Mouse (Mus musculus) bone marrow, adult 2 months (tissue): ENCODE data around the gene Nupl2. TPM values are rescaled to one million over a fixed set of nuclear protein-coding genes. Genes with fewer than 3 reads are reported as not detected.

ENCODE experiments used
- H3K27ac ChIP-seq: fragments of 200-500 bp; 2 replicates; pipeline ENCODE4 v1.5.1; 2012; ENCODE audit warnings: low read depth, mild to moderate bottlenecking, control low read depth, inconsistent platforms, low read length; ENCODE audit not compliant: control insufficient read depth, poor library complexity, insufficient read depth
- H3K4me1 ChIP-seq: fragments of 200-500 bp; 2 replicates; pipeline ENCODE4 v1.6.1; 2011; ENCODE audit warnings: low read length; ENCODE audit not compliant: control insufficient read depth, insufficient read depth
- H3K4me3 ChIP-seq: fragments of 200-500 bp; replicated peaks from 2 replicates; pipeline ENCODE3; 2011; ENCODE audit warnings: mild to moderate bottlenecking, low read depth, low read length, control low read depth; ENCODE audit not compliant: control insufficient read depth
- CTCF ChIP-seq: fragments of 200-500 bp; IDR thresholded peaks from 2 replicates; pipeline ENCODE4 v1.5.1; 2011; ENCODE audit warnings: low read length, control low read depth; ENCODE audit not compliant: control insufficient read depth, insufficient read depth
- POLR2A ChIP-seq: fragments of 200-500 bp; IDR thresholded peaks from 2 replicates; pipeline ENCODE4 v1.6.1; 2011; ENCODE audit warnings: low read depth, mild to moderate bottlenecking, control low read depth, low read length, borderline replicate concordance; ENCODE audit not compliant: control insufficient read depth
- WGBS: fragments of 180-500 bp; shearing (Covaris S2); methylation state at CpG from one replicate; pipeline ENCODE4 v1.1.7; 2018; 5-methylcytosine and 5-hydroxymethylcytosine counted together
- polyA plus RNA-seq: library from polyadenylated mRNA; stranded (reverse); fragments of >200 nt; gene quantifications from 2 replicates; pipeline ENCODE4 v1.2.4, GENCODE M21; 2011; ENCODE audit warnings: low replicate concordance; ENCODE audit not compliant: missing spikeins, insufficient read depth, insufficient read length

Nupl2 gene
- polyA plus RNA-seq, 1 experiment = 3.3 TPM

GRCm38 (mm10) chr5:24156774-24157173 lies 8.0 kb upstream of the Nupl2 start:
- H3K4me3 ChIP-seq = no peak overlapping the region
- TF ChIP-seq CTCF (no peak), POLR2A (no peak)
- 89% methylated on average over 6 of the region's 6 CpGs for WGBS

GRCm38 (mm10) chr5:24167263-24167662 lies 2.5 kb downstream of the Nupl2 start:
- 68% methylated on average over 5 of the region's 5 CpGs for WGBS
- Histone ChIP-seq H3K4me1 (no peaks in the 10 kb centered on the region), H3K27ac (no peak overlapping the region), H3K4me3 (no peak overlapping the region)
- no peak for TF ChIP-seq POLR2A
- no peak for TF ChIP-seq CTCF

More at GRCm38 (mm10) chr5:24156774-24157173, 8.0 kb upstream of the Nupl2 start:
- Histone ChIP-seq H3K4me1 (no peaks in the 10 kb centered on the region), H3K27ac (no peak overlapping the region)

GRCm38 (mm10) chr5:24169881-24170280 lies 5.1 kb downstream of the Nupl2 start:
- H3K4me1 ChIP-seq = no peaks in the 10 kb centered on the region
- no peak overlapping the region for H3K4me3 ChIP-seq
- TF ChIP-seq POLR2A (no peak), CTCF (no peak)
- no peak overlapping the region for H3K27ac ChIP-seq
- WGBS = 93% methylated on average over 6 of the region's 6 CpGs

- no peaks in the 10 kb centered on the region for H3K4me1 ChIP-seq
- TF ChIP-seq POLR2A = no peak
- TF ChIP-seq CTCF = no peak
- H3K4me3 ChIP-seq = no peak overlapping the region
- H3K27ac ChIP-seq = no peak overlapping the region
Observed at GRCm38 (mm10) chr5:24172092-24172491, 7.3 kb downstream of the Nupl2 start.

- TF ChIP-seq CTCF (no peak), POLR2A (no peak)
- no peak overlapping the region for H3K4me3 ChIP-seq
- WGBS = 87% methylated on average over 16 of the region's 16 CpGs
- no peak overlapping the region for H3K27ac ChIP-seq
- no peaks in the 10 kb centered on the region for H3K4me1 ChIP-seq
Observed at GRCm38 (mm10) chr5:24181514-24182295, 16.9 kb downstream of the Nupl2 start.

- no peak for TF ChIP-seq CTCF
- no peak for TF ChIP-seq POLR2A
- Histone ChIP-seq H3K4me1 (no peaks in the 10 kb centered on the region), H3K4me3 (no peak overlapping the region), H3K27ac (no peak overlapping the region)
- WGBS = 90% methylated on average over 9 of the region's 9 CpGs
Observed at GRCm38 (mm10) chr5:24182296-24182734, 17.6 kb downstream of the Nupl2 start.

- TF ChIP-seq CTCF (no peak), POLR2A (no peak)
- no peak overlapping the region for H3K27ac ChIP-seq
- H3K4me3 ChIP-seq = no peak overlapping the region
- 87% methylated on average over 6 of the region's 6 CpGs for WGBS
- H3K4me1 ChIP-seq = no peaks in the 10 kb centered on the region
Observed at GRCm38 (mm10) chr5:24183096-24183495, 18.3 kb downstream of the Nupl2 start.

GRCm38 (mm10) chr5:24184011-24184410 lies 19.2 kb downstream of the Nupl2 start:
- Histone ChIP-seq H3K27ac (no peak overlapping the region), H3K4me3 (no peak overlapping the region), H3K4me1 (no peaks in the 10 kb centered on the region)
- 86% methylated on average over 5 of the region's 5 CpGs for whole genome bisulfite sequencing
- TF ChIP-seq POLR2A (no peak), CTCF (no peak)
